Mouse (Mus musculus) brain, embryonic 14.5 days (tissue): ENCODE measurements around the gene Slx4.

Experiments
- CTCF ChIP-seq: fragments of 200-500 bp; IDR thresholded peaks from 2 replicates; pipeline ENCODE4 v1.5.1; 2012; ENCODE audit warnings: inconsistent platforms, mild to moderate bottlenecking, moderate library complexity, borderline replicate concordance; ENCODE audit not compliant: insufficient read depth, insufficient read length; ENCODE audit errors: extremely low read depth
- POLR2A ChIP-seq: fragments of 200-500 bp; IDR thresholded peaks from 2 replicates; pipeline ENCODE4 v1.6.1; 2012; ENCODE audit warnings: mild to moderate bottlenecking, inconsistent platforms, borderline replicate concordance; ENCODE audit not compliant: poor library complexity, insufficient read depth, insufficient read length, severe bottlenecking; ENCODE audit errors: extremely low read depth

DNA sequence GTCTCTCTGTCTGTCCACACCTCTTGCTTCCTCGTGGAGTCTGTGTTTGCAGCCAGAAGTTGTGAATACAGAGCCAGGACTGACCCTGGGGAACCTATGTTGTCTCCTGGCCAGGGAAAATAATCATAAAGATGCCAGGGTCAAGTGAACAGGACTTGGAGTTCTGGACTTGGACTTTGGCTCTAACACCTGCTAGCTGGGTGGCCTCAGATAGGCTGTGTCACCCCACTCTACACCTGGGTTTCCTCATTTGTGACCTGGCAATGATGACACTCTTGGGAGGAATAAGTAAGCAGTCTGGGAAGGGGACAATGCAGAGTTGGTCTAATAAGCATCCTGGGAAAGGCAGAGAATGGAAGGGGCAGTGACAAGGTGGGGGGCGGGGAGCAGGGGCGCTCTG lies 38.0 kb downstream of the Slx4 start:
- no peak for TF ChIP-seq CTCF
- no peak for TF ChIP-seq POLR2A
